Mouse (Mus musculus): ENCODE measurements around the gene Wrap53.
"Not testable (repeated sequence)": the region's sequence is repeated elsewhere in the genome, so short reads cannot be mapped to it uniquely, and the experiment has no call there.

Wrap53 gene

DNA sequence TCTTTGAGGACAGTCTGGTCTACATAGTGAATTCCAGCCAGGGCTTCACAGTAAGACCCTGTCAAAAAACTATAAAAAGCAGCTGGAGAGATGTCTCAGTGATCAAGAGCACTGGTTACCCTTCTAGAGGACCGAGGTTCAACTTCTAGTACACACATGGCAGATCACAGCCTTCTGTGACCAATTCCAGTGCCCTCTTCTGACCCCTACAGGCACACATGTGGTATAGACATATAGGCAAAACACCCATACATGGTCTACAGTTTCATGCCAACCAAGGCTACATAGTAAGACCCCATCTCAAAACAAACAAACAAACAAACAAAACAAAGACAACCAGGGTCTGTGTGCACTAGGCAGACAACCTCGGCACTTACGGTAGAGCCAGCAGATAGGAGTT lies 4.8 kb downstream of the Wrap53 start:
- peak; percentile 20 to 22 for DNase-seq (ENCODE audit: low read depth in 2 of 2, low spot score in 2 of 2)

DNA sequence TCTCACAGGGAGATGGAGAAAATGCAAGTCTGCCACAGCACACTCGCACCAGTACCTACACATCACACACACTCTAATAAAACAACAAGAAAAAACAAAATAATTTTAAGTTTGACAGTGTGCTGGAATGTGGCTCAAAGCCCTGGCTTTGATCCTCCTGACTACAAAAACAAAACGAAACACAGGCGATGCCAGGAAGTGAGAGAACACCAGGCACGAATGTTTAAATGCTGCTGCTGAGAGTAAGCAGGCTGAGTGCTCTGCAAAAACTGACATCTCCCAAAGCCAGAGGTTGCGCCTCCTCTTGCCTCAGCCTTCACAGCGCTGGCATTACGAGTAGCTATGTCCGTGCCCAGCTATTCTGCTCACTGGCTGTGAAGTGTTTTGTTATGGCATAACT lies 14.9 kb downstream of the Wrap53 start:
- DNase-seq (ENCODE audit: low read depth in 2 of 2, low spot score in 2 of 2) = no peak

DNA sequence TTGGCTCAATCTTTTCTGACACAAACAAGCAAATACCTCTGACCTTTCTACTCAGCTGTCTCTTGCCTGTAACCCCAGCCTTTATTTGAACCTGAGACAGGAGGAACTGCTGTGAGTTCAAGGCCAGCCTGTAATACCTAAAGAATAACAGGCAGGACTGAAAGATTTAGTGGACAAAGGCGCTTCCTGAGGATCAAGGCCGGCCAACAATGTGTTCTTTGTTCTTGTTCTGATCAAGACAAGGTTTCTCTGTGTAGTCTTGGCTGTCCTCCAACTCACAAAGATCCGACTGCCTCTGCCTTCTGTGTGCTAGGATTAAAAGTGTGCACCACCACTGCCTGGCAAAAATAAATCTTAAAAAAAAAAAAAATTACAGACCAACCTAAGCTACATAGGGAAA lies 15.7 kb downstream of the Wrap53 start:
- DNase-seq (ENCODE audit: low read depth in 2 of 2, low spot score in 2 of 2) = no peak

DNA sequence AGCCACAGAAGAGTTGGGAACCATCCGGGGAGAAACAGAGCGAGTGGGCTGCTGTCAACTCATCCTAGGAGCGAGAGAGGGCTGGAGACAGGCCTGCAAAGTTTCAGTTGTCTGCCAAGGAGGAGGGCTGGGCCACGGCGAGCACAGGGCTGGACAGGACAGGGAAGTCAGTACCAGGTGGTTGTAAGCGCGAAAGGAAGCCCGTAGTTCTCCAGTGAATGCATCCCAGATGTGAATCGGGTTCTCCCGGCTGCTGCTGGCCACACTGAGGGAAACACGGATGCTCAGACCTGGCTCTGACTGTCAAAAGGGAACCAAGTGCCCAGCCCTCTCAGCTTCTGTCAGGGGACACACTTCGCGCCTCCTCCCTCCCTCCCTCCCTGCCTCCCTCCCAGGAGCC lies 16.7 kb downstream of the Wrap53 start:
- DNase-seq (ENCODE audit: low read depth in 2 of 2, low spot score in 2 of 2) = no peak

DNA sequence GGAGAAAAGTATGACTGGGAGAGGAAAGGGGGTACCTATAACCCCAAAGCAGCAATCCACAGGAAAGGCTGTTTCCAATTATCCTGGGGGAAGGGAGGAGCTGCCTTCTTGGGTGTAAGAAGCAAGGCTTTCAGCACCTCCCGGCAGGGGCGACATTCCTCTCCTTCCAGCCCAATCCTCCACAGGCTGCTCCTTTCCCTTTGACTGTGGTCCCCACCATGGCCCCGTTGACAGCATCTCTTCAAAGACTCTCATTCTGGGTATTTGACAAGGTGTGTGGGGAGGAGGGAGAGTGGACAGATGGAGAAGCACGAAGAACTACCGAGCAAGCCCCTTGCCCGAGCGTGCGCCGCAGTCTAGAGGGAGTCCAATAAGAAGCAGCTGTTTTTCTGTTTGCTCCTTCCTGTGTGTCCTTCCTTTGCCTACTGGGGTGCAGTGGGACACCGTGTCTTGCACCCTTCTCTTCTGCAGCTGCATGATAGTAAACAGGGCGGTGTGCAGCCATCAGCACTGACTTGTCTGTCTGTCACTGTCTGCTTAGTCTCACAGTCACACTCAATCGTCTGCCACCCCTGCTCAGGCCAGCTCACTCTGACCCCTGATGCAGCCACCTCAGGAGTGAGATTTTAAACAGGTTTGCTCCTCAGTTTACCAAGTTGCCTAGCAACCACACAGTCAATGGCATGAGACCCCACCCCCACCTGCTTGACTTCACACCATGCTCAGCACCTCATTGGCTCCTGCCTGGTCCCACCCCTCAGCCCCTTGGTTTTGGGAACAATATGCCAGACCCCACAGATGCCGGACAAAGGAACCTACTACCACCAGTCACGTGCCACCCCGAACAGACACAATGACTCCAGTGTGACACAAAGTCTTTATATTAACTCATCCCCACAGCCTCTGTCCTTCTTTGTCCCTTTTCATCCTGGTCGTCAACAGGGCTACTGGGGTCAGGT lies 18.9 kb downstream of the Wrap53 start:
- no peak for DNase-seq (ENCODE audit: low read depth in 2 of 2, low spot score in 2 of 2)

DNA sequence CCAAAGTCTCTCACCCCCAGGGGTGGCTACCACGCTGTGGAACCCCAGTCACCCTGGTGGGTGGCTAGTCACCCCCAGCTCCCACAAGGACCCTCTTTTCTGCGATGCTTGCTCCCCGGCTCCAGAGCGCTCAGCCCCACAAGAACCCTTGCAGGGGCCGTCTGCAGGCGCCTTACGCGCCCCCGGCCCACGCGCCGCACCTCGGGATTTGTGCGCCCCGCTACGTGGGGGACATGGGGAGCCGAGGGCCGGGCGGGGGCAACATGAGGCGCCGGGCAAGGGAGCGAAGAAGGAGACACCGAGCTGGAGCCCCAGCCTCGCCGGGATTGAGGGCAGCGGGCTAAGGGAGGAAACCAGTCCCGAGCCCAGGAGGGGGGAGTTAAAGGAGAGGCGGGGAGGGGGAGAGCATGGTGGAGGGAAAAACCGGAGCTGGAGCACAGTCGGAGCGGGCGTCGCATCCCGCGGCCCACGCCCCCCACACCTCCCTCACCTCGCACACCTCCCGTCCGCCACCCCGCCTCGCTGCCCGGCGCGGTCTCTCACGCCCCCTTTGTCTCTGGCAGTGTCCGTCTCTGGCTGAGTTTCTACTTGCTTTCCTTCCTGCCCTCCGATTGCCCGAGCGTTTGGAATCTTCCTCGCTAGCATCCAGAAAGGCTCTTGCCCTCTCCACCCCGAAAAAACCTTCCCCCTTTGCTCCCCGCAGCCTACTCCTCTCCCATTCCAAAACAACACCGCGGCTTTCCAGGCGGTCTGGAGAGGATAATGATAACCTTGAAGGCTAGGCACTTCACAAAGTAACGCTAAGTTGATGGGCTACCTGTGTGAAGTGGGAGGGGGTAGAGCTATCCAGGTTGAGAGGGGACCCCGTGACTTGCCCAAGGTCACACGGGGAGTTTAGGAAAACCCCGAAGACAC lies 19.9 kb downstream of the Wrap53 start, which contains the start of gene Efnb3:
TSS of gene Efnb3 (minus strand) at position 355 of the 915 bp plus-strand sequence.
- DNase-seq (ENCODE audit: low read depth in 2 of 2, low spot score in 2 of 2) = no peak

DNA sequence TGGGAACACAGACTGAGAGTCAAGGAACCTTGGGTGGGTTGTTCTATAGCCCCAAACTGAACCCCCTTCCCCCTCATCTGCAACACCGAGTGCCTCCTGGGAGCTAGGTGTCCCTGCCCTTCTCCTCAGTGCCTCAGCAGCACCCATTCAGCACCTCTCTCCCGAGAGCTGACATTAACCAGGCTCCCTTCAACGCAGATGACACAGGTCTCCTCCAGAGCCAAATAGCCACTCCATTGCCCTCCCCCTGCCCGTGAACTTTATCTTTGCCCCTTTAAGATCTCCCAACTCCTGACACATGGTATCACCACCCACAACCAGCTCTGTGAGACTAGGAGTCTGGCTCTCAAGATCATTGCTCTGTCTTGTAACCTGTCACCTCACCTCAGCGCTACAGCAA lies 20.9 kb downstream of the Wrap53 start:
- no peak for DNase-seq (ENCODE audit: low read depth in 2 of 2, low spot score in 2 of 2)

DNA sequence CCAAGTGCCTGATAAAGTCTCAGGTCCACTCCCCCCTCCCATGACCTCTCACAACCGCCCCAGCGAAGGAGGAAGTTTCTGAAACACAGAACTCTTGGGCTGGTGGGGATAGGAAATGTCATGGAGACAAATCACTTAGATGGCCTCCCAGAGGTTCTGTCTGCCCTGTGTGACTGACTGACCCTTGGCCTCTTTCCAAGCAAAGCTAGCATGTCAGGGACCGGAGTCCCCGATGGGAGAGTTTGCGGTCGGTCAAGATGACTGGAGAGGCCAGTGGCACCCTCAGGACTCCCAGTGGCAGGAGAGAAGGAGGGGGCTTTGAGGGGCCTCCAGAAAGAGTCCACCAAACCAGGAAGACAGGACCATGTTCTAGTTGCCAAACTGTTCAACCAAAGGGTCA lies 21.3 kb downstream of the Wrap53 start:
- DNase-seq (ENCODE audit: low read depth in 2 of 2, low spot score in 2 of 2) = no peak

DNA sequence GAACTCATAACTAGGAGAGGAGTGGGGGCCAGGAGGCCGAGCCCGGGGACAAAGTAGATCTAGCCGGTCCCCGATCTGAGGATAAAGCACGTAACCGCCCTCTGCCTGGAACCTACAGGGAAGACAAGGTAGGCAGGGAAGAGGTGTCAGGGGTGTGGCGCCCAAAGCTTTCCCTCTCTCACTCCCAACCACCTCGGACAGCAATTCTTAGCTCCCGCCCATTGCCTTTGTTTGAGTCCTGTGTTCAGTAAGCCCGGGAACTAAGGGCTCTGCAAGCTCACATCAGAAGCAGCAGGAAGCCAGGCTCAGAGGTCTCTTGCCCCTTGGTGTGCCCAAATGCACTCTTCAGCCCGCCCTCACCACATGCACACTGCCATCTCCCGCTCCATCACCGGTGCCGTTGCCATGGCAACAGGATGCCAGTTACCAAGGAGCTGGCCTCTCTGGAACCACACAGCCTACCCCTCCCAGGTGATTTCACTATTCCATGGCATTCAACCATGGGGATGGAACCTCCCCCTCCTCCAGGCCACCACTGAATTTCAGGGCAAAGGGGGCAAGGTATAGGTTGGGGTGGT lies 22.6 kb downstream of the Wrap53 start:
- DNase-seq (ENCODE audit: low read depth in 2 of 2, low spot score in 2 of 2) = no peak

DNA sequence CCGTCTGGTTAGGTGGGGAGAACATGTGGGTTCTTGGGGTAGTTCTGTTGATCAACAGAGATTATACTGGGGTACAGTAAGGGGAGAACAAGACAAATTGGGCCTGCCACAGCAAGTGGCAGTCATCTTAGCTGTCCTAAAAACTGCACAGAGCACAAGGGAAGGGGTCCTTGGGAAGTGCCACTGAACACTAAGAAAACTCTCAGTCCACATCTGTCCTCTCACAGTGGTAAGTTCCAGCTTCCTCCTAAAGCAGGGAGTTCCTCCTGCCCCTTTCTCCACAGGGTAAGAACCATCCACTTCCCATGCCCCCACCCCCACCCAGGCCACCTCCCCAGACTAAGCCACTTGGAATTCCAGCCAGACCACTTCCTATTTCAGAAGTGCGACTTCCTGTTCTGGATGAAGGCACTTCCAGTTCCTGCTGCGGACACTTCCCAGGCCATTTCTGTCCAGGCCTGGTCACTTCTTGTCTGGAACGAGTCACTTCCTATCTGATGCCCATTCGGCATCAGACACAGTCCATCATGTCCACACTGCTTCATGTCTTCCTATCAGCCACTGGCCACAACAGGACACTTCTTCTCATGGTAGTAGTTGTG lies 25.4 kb downstream of the Wrap53 start:
- DNase-seq (ENCODE audit: low read depth in 2 of 2, low spot score in 2 of 2) = no peak

DNA sequence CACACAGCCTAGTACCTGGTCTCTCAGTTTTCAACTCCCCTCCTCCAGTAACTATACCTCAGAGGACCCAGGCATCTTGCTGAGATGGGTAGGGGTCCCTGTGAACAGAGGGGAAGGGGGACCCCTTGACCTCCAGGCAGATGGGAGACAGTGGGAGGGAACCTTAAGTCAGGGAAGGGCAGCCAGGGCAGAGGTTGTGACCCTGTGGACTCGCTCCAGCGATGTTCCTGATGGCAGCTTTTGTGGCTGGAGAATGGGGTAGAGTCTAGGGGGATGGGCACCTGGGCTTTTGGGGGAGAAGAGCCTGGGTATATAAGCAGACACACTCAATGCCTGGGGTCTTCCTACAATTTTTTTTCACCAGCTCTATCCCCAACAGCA lies 26.7 kb downstream of the Wrap53 start:
- DNase-seq (ENCODE audit: low read depth in 2 of 2, low spot score in 2 of 2) = no peak

DNA sequence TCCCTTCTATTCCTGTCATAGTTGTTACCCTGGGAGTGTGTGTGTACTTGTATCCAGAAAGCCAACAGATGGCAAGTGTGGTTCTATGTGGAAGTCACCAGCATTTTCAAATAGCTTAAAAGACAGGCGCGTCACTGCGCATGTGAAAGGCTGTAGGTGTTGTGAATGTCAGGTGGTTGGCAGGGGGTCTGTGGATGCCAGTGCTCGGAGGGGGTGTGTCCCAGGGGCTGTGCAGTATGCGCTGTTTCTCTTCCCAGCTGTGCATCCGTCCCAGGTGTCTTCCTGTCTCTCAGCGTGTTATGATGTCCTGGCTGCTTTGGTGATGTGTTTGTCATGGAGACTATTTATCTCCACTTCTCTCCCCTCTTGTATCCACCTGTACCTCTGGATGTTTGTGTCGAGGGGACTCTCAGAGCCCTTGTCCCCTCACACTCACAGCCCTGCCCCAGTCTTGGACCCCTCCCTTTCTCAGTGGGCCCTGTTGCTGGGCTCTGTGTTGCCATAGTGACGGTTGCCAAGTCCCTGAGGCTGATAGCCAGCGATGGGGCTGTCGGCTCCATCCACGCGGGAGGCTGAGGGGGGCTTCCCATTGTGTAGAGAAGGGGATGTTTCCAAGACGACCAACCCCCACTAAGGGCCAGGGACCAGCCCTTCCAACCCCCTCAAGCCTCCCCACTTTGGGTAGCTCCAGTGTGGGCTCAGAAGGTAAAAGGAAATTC lies 27.3 kb downstream of the Wrap53 start:
- DNase-seq (ENCODE audit: low read depth in 2 of 2, low spot score in 2 of 2) = no peak

DNA sequence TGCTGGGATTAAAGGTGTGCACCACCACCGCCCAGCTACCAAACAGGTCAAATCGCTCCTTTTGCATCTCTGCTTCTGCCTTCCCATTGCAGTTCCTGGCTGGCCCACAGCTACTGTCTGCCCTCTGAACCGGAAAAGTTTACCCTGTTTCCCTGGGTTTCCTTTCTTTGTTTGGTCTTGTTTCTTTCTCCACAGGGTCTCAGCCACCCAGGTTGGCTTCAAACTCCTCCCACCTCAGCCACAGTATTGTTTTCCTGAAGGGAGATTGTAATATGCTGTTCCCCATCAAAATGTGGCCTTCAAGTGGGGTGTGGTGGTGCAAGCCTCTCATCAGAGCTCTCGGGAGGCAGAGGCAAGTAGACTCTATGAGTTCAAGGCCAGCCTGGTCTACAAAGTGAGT lies 28.7 kb downstream of the Wrap53 start:
- no peak for DNase-seq (ENCODE audit: low read depth in 2 of 2, low spot score in 2 of 2)

DNA sequence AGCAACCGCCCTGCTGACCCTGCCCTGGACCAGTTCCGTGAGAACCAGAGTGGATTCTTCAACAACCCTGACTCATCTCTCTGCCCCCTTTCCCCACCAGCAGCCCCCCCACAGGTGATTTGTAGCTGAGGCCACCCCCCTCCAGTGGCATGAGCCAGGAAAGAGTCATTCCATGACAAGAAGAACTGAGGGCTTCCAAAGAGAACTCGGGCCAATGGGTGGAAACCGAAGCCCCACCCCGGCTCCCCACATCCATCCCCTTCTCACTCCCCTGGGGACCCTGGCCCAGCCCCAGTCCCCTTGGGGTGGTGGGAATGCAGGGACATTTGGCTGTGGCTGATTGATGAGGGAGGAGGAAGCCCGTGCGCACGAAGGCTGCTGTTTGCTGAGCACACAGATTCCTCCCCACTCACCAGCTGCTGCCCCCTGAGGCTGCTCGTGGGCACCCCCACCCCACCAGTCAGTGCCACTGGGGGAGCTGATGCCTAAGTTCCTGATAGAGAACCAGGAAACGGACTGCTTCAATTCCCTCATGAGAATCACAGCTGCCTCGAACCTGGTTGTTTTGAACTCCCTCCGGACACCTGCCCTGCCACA lies 30.9 kb downstream of the Wrap53 start, which contains the start of gene Dnah2:
TSS of gene Dnah2 (minus strand) at position 51 of the 597 bp plus-strand sequence.
- DNase-seq (ENCODE audit: low read depth in 2 of 2, low spot score in 2 of 2) = no peak

DNA sequence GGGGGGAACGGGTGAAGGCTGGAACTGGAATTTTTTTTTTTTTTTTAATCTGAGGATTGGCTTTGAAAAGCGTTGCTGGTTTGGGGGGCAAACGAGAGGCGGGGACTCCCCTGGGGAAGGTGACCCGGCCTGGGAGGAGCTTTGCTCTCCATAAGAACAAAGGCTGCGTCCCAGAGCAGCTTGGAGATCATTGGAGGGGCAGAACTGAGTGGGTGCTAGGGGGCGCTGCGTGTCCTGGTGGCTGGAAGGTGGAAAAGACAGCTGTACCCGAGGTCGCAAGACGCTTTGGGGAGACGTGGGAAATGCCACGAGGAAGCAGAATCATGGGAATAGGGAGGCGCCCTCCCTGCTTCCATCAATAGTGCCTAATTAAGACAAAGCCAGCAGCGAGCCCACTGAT lies 33.0 kb downstream of the Wrap53 start:
- peak in 1 of 2 experiments; percentile 21 for DNase-seq (ENCODE audit: low read depth in 2 of 2, low spot score in 2 of 2)

DNA sequence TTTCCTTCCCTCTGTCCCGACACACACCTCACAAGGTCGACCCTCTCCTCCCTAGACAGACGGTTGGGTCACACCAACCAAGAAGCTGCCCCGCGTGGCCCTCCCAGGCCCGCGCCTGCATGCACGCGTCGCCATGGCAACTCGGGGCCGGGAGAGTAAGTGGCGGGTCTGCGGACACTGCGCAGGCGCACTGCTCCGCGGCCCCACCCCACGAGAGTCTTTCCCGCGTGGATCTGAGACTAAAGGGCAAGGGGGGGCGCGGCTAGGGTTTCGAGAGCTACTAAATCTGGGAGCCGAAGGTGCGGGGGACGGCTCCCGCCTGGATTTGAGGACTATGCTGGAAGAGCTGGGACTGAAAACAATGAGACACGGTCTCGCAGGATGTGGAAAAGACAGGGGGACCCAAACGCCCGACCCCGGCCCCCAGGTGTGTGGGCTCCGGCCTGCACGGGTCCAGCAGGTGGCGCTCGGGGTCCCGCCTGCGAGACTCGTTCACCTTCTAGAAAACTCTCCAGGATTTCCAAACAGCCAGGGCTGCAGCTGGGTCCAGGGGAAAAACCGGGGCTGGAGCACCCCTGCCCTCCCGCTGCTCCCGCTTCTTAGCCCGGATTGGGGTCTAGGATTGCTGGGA lies 33.5 kb downstream of the Wrap53 start:
- DNase-seq (ENCODE audit: low read depth in 2 of 2, low spot score in 2 of 2) = peak; percentile 50 to 68

DNA sequence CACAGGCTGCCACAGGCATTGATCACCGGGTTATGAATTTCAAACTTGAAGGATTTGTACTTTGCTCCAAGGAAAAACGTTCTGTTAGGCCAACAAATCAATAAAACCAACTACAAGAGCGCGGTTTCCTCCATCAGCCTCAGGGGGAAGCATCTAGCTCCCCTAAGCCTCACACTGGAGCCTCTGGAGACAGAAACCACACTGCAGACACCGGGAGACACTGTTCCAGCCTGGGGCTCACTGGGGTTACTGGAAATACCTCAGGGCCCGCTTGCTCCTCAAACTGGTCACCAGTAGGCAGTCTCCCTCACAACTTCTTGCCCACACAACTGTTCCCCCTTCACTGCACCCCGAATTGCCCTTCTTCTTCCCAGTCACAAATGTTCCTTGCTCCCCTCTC lies 34.1 kb downstream of the Wrap53 start:
- DNase-seq (ENCODE audit: low read depth in 2 of 2, low spot score in 2 of 2) = no peak

DNA sequence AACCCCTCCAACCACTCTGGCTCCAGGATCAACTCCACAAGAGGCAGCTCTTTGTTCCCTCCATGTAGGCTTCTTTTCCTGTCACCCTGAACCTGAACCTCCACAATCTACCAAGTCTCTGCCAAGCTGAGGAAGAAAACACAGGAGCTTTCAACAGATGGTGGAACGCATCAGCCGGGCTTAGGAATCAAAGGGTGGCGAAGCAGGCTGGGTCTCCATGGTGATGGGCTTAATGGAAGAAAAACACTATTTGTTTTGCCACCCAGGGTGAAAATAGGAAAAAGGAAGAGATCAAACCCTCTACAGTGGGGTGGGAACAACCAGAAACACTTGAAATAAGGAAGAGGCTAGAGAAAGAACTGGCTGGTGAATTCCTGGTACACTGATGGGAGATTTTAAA lies 36.5 kb downstream of the Wrap53 start:
- no peak for DNase-seq (ENCODE audit: low read depth in 2 of 2, low spot score in 2 of 2)

DNA sequence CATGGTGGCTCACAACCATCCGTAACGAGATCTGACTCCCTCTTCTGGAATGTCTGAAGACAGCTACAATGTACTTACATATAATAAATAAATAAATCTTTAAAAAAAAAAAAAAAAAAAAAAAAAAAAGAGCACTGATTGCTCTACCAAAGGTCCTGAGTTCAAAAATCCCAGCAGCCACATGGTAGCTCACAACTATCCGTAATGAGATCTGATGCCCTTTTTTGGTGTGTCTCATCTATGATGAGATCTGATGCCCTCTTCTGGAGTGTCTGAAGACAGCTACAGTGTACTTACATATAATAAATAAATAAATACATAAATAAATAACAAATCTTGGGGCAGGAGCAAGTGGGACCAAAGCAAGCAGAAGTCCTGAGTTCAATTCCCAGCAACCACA lies 38.3 kb downstream of the Wrap53 start:
- DNase-seq (ENCODE audit: low read depth in 2 of 2, low spot score in 2 of 2) = not testable (repeated sequence)

DNA sequence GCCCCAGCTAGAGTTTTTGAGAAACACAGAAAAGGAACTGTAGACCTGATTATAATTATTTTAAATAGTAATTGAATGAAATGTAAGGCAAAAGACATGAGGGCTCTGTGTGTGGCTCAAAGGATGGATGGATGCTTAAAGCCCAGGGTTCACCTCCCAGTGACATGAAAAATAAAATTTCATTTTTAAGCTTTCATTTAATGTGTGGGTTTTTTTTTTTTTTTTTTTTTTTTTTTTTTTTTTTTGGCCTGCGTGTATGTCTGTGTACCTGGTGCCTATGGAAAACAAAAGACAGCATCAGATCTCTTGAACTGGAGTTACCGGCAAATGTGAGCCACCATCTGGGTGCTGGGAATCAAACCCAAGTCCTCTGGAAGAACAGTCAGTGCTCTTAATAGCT lies 39.4 kb downstream of the Wrap53 start:
- no peak for DNase-seq (ENCODE audit: low read depth in 2 of 2, low spot score in 2 of 2)

All from CD8-positive naive resting alpha-beta T cell, adult 2 months (primary cell).